Mouse (Mus musculus) adrenal gland, postnatal 14 days (tissue): ENCODE measurements around the gene Smg6. TPM values are rescaled to one million over a fixed set of nuclear protein-coding genes. Genes with fewer than 3 reads are reported as not detected.
"Not testable (repeated sequence)": the region's sequence is repeated elsewhere in the genome, so short reads cannot be mapped to it uniquely, and the experiment has no call there.

Experiments used
- DNase-seq: peaks from one replicate; pipeline ENCODE4 v3.0.0; 2021; ENCODE audit warnings: mixed read lengths
- total RNA-seq: library from RNA; stranded (reverse); gene quantifications from 2 replicates; pipeline ENCODE4 v1.2.3, GENCODE M21; 2021

Smg6 gene
- total RNA-seq, 1 experiment from 2014 or later = 21.9 TPM

- peak; percentile 43 for DNase-seq
These were observed 242.3 kb downstream of the Smg6 start for GRCm38 (mm10) chr11:75167643-75168589.

GRCm38 (mm10) chr11:75168590-75169361, 243.2 kb downstream of the Smg6 start:
- peak; percentile 92 for DNase-seq

GRCm38 (mm10) chr11:75169405-75170080, 243.9 kb downstream of the Smg6 start, which contains the start of gene Hic1:
Hic1 (minus strand) TSS chr11:75169519.
- peak; percentile 39 for DNase-seq

GRCm38 (mm10) chr11:75170136-75170751, 244.6 kb downstream of the Smg6 start:
- DNase-seq = peak; percentile 95

- no peak for DNase-seq
These were observed 245.7 kb downstream of the Smg6 start for GRCm38 (mm10) chr11:75171186-75171865.

- DNase-seq = no peak
These were observed 246.8 kb downstream of the Smg6 start for GRCm38 (mm10) chr11:75172151-75173094.

GRCm38 (mm10) chr11:75173095-75173798, 247.6 kb downstream of the Smg6 start:
- DNase-seq = peak; percentile 94

- no peak for DNase-seq
These were observed 248.2 kb downstream of the Smg6 start for GRCm38 (mm10) chr11:75173799-75174165.

- DNase-seq = not testable (repeated sequence)
These were observed 249.0 kb downstream of the Smg6 start for GRCm38 (mm10) chr11:75174574-75174973.

- DNase-seq = peak; percentile 14
These were observed 252.4 kb downstream of the Smg6 start for GRCm38 (mm10) chr11:75178011-75178410.

- DNase-seq = peak; percentile 95
These were observed 253.1 kb downstream of the Smg6 start, which contains the start of gene Ovca2 for GRCm38 (mm10) chr11:75178672-75179208. Ovca2 (minus strand) TSS chr11:75178835.

- peak; percentile 11 for DNase-seq
These were observed 258.4 kb downstream of the Smg6 start for GRCm38 (mm10) chr11:75183917-75184570.

GRCm38 (mm10) chr11:75184573-75184972, 258.9 kb downstream of the Smg6 start:
- DNase-seq = peak; percentile 3

GRCm38 (mm10) chr11:75184986-75185385, 259.4 kb downstream of the Smg6 start:
- peak; percentile 2 for DNase-seq

GRCm38 (mm10) chr11:75189713-75190370, 264.2 kb downstream of the Smg6 start:
- DNase-seq = no peak

GRCm38 (mm10) chr11:75190371-75190724, 264.7 kb downstream of the Smg6 start:
- peak; percentile 93 for DNase-seq

GRCm38 (mm10) chr11:75190905-75191441, 265.4 kb downstream of the Smg6 start, which contains the start of gene Dph1:
Dph1 (minus strand) TSS chr11:75191241.
- no peak for DNase-seq

- no peak for DNase-seq
These were observed 266.2 kb downstream of the Smg6 start for GRCm38 (mm10) chr11:75191841-75192240.
